Mouse (Mus musculus): ENCODE data around the gene E030018B13Rik. TPM values are rescaled to one million over a fixed set of nuclear protein-coding genes. Genes with fewer than 3 reads are reported as not detected.

E030018B13Rik gene
- polyA plus RNA-seq, 1 experiment from 2014 or later: not detected

GRCm38 (mm10) chr7:63899925-63900324 is 16.7 kb upstream of the E030018B13Rik start:
- Histone ChIP-seq H3K4me2 (no peak overlapping the region), H3K9me3 (no peaks in the 10 kb centered on the region), H3K9ac (no peak overlapping the region), H3K4me1 (replicated peaks) (peaks cover 50% of the 10 kb centered on the region), H3K36me3 (no peaks in the 10 kb centered on the region), H3K27me3 (no peaks in the 10 kb centered on the region), H3K27ac (replicated peaks) (no peak overlapping the region), H3K4me3 (no peak overlapping the region)
- 85% methylated on average over 8 of the region's 8 CpGs for WGBS
- ATAC-seq (ENCODE audit: low FRiP score, low read depth): no peak

DNA sequence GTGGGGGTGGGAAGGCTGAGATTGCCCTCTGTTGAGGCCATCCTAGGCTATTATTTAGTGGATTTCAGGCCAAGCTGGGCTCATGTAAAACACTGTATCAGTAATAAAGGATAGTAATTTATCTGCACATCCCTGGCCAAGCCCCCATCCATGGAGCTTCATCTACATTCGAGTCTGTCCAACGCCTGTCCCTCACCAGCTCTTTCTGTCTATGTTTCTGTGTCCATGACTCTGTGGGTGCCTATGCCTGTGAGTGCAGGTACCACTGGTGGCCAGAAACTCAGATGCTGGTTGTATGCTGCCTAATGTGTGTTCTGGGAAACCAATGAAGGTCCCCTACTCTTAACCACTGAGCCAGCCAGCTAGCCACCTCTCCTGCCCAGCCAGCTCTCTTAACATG is 16.2 kb upstream of the E030018B13Rik start:
- no peak for ATAC-seq (ENCODE audit: low FRiP score, low read depth)
- H3K4me3 ChIP-seq: no peak overlapping the region
- no peaks in the 10 kb centered on the region for H3K36me3 ChIP-seq
- H3K9ac ChIP-seq: no peak overlapping the region
- no peak overlapping the region for H3K4me2 ChIP-seq
- H3K9me3 ChIP-seq: no peaks in the 10 kb centered on the region
- H3K27ac ChIP-seq (replicated peaks): no peak overlapping the region
- 84% methylated on average over 2 of the region's 2 CpGs for WGBS
- no peaks in the 10 kb centered on the region for H3K27me3 ChIP-seq
- H3K4me1 ChIP-seq (replicated peaks): peaks cover 49% of the 10 kb centered on the region

DNA sequence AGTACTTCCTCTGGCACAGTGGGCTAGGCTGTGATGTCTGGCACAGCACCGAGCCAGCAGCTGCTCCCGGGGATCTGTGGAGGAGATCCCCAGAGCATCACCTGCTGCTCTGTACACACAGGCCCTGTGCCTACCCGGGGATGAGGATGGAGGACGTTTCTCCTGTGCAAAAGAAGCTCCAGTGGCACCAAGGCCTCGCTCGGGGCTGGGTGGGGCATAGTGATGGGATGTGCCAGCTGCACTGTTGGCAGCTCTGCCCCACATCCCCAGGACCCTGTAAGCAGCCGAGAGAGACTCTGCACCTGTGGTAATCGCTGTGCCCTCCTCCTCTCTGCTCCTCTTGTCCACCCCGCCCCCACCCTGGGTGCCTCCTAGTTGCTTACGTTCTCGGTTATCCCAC is 15.3 kb upstream of the E030018B13Rik start:
- 51% methylated on average over 11 of the region's 11 CpGs for WGBS
- no peak overlapping the region for H3K4me3 ChIP-seq
- no peak overlapping the region for H3K27ac ChIP-seq (replicated peaks)
- H3K9me3 ChIP-seq: no peaks in the 10 kb centered on the region
- H3K27me3 ChIP-seq: no peaks in the 10 kb centered on the region
- peaks cover 46% of the 10 kb centered on the region for H3K4me1 ChIP-seq (replicated peaks)
- no peak for ATAC-seq (ENCODE audit: low FRiP score, low read depth)
- H3K9ac ChIP-seq: no peak overlapping the region
- no peaks in the 10 kb centered on the region for H3K36me3 ChIP-seq
- no peak overlapping the region for H3K4me2 ChIP-seq

DNA sequence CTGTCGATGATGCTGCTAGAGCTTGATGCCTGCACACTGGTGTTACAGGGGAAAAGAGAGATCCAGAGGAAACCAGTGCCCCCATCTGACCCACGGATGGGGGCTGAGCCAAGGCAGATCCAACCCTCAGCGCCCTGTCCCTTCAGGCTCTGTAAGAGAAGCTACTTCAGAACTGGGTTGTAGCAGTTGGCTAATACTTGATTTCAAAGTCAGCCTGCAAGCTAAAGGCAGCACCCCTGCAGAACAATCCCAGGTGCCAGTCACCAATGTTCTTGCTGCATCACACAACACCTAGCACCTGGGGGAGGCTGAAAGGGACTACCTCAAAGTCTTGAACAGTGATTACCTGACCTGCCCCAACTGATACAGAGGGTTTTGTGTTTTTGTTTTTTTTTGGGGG is 14.7 kb upstream of the E030018B13Rik start:
- H3K4me3 ChIP-seq: no peak overlapping the region
- H3K27ac ChIP-seq (replicated peaks): no peak overlapping the region
- H3K4me1 ChIP-seq (replicated peaks): peaks cover 40% of the 10 kb centered on the region
- no peaks in the 10 kb centered on the region for H3K27me3 ChIP-seq
- WGBS: 70% methylated on average over 3 of the region's 3 CpGs
- no peaks in the 10 kb centered on the region for H3K36me3 ChIP-seq
- H3K9ac ChIP-seq: no peak overlapping the region
- no peak for ATAC-seq (ENCODE audit: low FRiP score, low read depth)
- H3K4me2 ChIP-seq: no peak overlapping the region
- H3K9me3 ChIP-seq: no peaks in the 10 kb centered on the region

DNA sequence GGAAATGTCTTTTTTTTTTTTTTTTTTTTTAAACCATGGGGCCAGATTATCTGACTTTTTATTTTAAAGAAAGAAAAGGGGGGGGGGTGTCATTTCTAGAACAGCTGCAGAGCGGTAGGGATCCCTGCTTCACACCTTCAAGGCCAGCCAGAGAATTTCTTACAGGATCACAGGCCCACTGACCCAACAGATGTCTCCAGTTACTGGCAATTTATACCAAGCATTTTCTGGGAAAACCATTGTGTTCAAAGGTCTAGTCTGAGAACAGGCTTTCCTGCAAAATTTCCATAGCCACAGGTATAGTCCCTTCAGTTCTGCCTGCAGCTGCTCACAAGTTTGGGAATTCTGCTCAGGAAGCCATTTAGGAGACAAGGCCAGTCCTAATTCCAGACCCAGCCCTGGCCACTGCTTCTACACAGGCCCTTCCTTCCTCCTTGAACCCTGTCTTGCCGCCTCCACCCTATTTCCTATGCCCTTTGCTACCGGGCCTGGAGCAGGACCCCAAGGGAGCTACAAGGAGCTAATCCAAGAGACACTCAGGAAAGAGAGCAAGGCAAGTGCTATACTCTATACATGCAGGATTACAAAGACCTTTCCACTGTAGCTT is 13.9 kb upstream of the E030018B13Rik start:
- Histone ChIP-seq H3K4me3 (no peak overlapping the region), H3K9ac (no peak overlapping the region), H3K4me1 (replicated peaks) (peaks cover 35% of the 10 kb centered on the region), H3K9me3 (no peaks in the 10 kb centered on the region), H3K36me3 (no peaks in the 10 kb centered on the region), H3K27ac (replicated peaks) (0 out of 2 replicates have a peak overlapping the region, but pooled peaks have one; percentile 27), H3K4me2 (no peak overlapping the region), H3K27me3 (no peaks in the 10 kb centered on the region)
- 70% methylated on average over 3 of the region's 3 CpGs for WGBS
- ATAC-seq (ENCODE audit: low FRiP score, low read depth): no peak

- Histone ChIP-seq H3K4me2 (no peak overlapping the region), H3K36me3 (no peaks in the 10 kb centered on the region), H3K9ac (no peak overlapping the region), H3K4me3 (no peak overlapping the region), H3K9me3 (no peaks in the 10 kb centered on the region), H3K27me3 (no peaks in the 10 kb centered on the region), H3K4me1 (replicated peaks) (peaks cover 39% of the 10 kb centered on the region), H3K27ac (replicated peaks) (no peak overlapping the region)
- 65% methylated on average over 9 of the region's 9 CpGs for WGBS
- ATAC-seq (ENCODE audit: low FRiP score, low read depth): no peak
These were observed 12.8 kb upstream of the E030018B13Rik start for GRCm38 (mm10) chr7:63903635-63904380.

DNA sequence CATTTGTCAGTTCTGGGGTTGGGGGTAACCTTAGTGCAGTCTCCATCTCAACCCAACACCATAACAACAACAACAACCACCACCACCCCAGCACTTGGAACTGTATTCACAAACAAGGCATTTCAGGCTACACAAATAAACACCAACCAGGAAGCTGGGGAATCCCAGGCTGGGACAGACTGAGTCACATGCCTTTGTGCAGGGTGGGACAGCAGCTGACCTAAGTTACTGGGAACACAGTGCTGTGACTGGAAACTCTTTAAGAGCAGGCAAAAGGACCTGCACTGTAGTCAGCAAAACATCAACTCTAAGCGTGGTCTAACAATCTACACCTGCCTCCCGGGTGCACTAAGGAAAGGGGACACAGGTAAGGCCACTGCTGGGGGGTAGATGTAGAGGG is 11.5 kb upstream of the E030018B13Rik start:
- H3K4me3 ChIP-seq: no peak overlapping the region
- H3K27me3 ChIP-seq: no peaks in the 10 kb centered on the region
- ATAC-seq (ENCODE audit: low FRiP score, low read depth): no peak
- H3K9me3 ChIP-seq: no peaks in the 10 kb centered on the region
- no peak overlapping the region for H3K4me2 ChIP-seq
- no peak overlapping the region for H3K9ac ChIP-seq
- H3K36me3 ChIP-seq: no peaks in the 10 kb centered on the region
- peaks cover 49% of the 10 kb centered on the region for H3K4me1 ChIP-seq (replicated peaks)
- WGBS: 98% methylated on average over 2 of the region's 2 CpGs
- H3K27ac ChIP-seq (replicated peaks): no peak overlapping the region

DNA sequence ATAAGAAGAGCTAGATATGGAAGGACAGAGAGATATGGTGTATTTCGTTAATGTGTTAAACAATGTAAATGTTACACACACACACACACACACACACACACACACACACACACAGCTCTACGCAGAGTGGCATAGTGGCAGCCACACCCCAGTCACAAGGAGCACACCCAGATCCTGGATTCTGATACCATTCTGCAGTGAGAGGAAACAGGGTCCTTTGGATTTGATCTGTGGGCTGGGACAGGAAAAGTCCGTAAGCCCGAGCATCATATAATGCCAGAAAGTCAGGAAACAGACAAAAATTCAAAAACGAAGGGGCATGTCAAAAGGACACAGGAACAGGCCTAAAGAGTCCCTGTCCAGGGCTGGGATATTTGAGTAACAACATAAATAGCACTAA is 11.0 kb upstream of the E030018B13Rik start:
- Histone ChIP-seq H3K9ac (no peak overlapping the region), H3K36me3 (no peaks in the 10 kb centered on the region), H3K9me3 (no peaks in the 10 kb centered on the region), H3K4me3 (no peak overlapping the region), H3K27me3 (no peaks in the 10 kb centered on the region), H3K4me1 (replicated peaks) (peaks cover 53% of the 10 kb centered on the region), H3K27ac (replicated peaks) (no peak overlapping the region), H3K4me2 (no peak overlapping the region)
- 88% methylated on average over 5 of the region's 5 CpGs for WGBS
- ATAC-seq (ENCODE audit: low FRiP score, low read depth): no peak

GRCm38 (mm10) chr7:63907778-63908495 is 8.7 kb upstream of the E030018B13Rik start:
- no peaks in the 10 kb centered on the region for H3K36me3 ChIP-seq
- H3K4me2 ChIP-seq: no peak overlapping the region
- H3K9me3 ChIP-seq: no peaks in the 10 kb centered on the region
- H3K4me1 ChIP-seq (replicated peaks): peaks cover 60% of the 10 kb centered on the region
- no peaks in the 10 kb centered on the region for H3K27me3 ChIP-seq
- H3K9ac ChIP-seq: no peak overlapping the region
- 72% methylated on average over 5 of the region's 5 CpGs for WGBS
- no peak overlapping the region for H3K4me3 ChIP-seq
- no peak for ATAC-seq (ENCODE audit: low FRiP score, low read depth)
- peak overlapping the region; percentile 56; the same call in 1 of the 2 replicates for H3K27ac ChIP-seq (replicated peaks)

- H3K36me3 ChIP-seq: no peaks in the 10 kb centered on the region
- ATAC-seq (ENCODE audit: low FRiP score, low read depth): 0 out of 2 replicates have a peak, but pooled peaks have one; percentile 5
- H3K27me3 ChIP-seq: no peaks in the 10 kb centered on the region
- no peak overlapping the region for H3K4me2 ChIP-seq
- no peak overlapping the region for H3K9ac ChIP-seq
- 43% methylated on average over 9 of the region's 11 CpGs for WGBS
- no peak overlapping the region for H3K4me3 ChIP-seq
- peaks cover 60% of the 10 kb centered on the region for H3K4me1 ChIP-seq (replicated peaks)
- no peaks in the 10 kb centered on the region for H3K9me3 ChIP-seq
- peak overlapping the region; percentile 56 for H3K27ac ChIP-seq (replicated peaks)
These were observed 8.0 kb upstream of the E030018B13Rik start for GRCm38 (mm10) chr7:63908496-63909285.

DNA sequence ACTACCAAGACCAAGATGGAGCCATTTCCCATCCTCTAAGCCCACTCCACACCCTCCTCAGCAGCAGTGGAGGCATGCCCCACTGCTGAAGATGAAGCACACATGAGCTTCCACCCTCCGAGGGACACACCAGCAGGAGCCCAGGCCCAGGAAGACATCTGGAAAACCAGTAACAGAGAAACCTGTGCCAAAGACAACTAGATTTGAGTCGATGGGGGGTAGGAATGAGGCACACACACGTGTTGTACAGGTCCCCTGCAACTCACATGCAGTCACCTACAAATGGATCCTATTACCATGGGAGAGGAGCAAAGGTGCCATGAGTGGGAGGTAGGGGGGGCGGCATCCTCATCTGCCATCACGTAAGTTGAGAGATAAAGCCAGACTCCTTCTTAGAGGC is 6.4 kb upstream of the E030018B13Rik start:
- no peak for ATAC-seq (ENCODE audit: low FRiP score, low read depth)
- Histone ChIP-seq H3K36me3 (no peaks in the 10 kb centered on the region), H3K4me1 (replicated peaks) (peaks cover 63% of the 10 kb centered on the region), H3K27ac (replicated peaks) (no peak overlapping the region), H3K27me3 (no peaks in the 10 kb centered on the region), H3K9me3 (no peaks in the 10 kb centered on the region), H3K4me2 (no peak overlapping the region), H3K9ac (no peak overlapping the region), H3K4me3 (no peak overlapping the region)
- 62% methylated on average over 5 of the region's 5 CpGs for WGBS
